Mouse (Mus musculus) cerebellum, postnatal 4 days (tissue): ENCODE data around the gene Tbx5.

Experiments used
- DNase-seq, 2 experiments: peaks; one replicate each; pipeline ENCODE4 v3.0.0; 2022; ENCODE audit warnings: low spot score in 2 of 2, mixed read lengths in 1 of 2

Gene Tbx5

DNA sequence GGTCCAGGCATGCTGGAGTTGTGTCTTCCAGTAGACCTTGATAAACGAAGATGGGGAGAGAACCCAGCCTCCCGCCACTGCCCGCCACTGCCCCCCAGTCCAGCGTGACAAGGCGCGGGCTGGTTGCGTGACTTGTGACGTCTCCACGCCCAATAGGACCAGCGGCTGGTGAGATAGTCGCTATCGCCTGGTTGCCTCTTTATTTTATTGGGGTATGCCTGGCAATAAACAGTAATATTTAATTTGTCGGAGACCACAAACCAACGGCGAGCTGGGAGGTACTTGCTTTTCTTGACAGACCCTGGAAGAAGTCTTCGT is at the start of gene Tbx5:
Gene Tbx5 (plus strand): TSS at position 190 of the 318 bp plus-strand sequence.
- no peak for DNase-seq

GRCm38 (mm10) chr5:119785959-119786358 is 46.5 kb upstream of the Tbx5 start:
- no peak for DNase-seq

DNA sequence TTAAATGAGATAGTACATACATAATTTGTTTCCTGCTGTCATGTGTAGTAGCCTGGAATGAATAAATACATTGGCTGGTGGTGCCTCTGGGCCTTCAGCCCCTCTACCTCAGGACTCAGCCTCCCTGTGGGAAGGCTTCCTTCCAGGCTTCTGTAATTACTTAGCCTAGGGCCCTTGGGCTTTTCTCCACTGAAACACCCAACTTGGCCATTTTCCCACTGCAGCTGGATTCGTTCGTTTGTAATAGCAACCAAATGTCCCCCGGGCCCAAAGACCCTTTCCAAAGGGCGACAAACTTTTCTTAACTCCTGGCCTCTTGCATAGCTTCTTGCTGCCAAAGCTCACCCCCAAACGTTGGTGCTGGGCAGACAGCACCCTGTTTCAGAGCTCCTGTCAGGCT is 40.8 kb upstream of the Tbx5 start:
- no peak for DNase-seq

- DNase-seq, result no peak
Observed at GRCm38 (mm10) chr5:119793972-119794371, 38.5 kb upstream of the Tbx5 start.

DNA sequence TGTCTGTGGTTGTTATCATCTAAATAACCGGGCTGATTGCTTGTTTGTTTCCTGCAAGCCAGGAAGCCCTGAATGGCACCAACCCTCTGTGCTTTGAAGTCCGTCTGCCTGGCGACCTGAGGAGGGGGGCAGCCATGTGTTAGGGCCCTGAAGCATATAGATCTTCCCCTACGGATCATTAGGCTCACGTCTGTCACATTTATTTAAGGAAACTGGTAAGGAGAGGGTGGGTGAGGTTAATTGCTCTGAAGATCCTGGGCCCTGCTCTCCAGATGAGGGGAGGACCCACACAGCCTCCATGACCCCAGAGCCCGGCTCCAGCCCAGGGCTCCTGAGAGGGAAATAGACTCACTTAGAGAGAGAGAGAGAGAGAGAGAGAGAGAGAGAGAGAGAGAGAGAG is 37.1 kb upstream of the Tbx5 start:
- no peak for DNase-seq

DNA sequence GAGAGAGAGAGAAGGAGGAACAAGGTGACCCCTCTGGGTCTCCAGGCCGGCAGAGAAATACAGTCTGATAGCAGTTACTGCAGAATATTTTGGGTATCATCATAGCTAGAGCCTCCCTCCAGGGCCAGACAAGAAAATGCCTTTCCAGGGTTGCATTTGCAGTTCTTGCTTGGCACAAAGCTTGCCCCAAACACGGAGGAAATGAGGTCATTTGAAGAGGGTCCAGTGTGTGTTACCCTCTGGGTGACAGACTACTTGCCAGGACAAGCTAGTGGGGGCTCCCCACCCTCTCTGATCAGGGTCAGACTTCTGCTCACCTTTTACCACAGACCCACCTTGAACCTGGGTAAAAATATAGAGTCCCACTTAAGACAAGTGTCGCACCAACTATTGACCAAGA is 36.7 kb upstream of the Tbx5 start:
- DNase-seq, result no peak

GRCm38 (mm10) chr5:119796443-119797160 is 35.9 kb upstream of the Tbx5 start:
- no peak for DNase-seq

DNA sequence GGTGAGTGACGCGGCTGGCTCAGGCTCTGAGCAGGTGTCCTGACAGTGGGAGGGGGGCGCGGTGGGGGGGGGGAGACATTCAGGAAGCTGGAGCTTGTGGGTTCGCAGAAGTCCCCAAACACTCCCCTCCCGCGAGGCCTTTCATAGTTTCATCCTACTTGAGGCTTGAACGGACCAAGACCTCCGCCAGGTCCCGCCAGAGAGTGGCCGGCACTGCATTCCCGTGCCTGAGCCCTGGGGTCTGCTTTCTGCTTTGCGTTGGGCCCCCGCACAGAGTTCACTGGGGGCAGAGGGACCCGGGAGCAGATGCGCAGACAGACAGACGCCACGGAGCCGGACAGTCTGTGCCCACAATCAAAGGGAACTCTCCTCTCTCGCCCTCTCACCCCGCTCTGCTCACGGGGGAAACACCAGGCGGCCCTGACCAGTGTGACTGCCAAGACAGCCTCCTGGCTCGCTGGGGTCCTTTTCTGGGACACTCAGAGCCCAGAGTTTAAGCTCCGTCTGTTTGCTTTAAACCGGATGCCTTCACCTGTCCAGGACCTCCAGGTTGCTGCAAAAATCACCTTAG is 34.8 kb upstream of the Tbx5 start:
- no peak for DNase-seq

DNA sequence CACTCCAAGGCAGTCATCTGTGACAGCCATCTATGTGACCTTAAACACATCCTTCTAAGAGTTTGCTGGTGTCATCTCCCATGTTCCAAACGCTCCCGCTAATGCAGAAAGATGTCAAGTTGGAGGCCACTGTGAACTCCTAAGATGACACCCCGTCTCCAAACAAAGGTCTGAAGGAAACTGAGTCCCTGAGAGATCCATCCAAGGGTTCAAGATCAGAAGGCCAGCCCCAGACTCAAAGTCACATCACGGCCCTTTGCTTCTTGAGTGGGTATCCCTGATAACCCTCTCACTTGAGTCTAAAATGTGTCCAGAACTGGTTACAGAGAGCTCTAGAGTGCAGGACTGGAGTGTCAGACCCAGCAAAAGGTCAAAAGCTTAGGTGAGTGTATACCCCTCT is 34.2 kb upstream of the Tbx5 start:
- no peak for DNase-seq

DNA sequence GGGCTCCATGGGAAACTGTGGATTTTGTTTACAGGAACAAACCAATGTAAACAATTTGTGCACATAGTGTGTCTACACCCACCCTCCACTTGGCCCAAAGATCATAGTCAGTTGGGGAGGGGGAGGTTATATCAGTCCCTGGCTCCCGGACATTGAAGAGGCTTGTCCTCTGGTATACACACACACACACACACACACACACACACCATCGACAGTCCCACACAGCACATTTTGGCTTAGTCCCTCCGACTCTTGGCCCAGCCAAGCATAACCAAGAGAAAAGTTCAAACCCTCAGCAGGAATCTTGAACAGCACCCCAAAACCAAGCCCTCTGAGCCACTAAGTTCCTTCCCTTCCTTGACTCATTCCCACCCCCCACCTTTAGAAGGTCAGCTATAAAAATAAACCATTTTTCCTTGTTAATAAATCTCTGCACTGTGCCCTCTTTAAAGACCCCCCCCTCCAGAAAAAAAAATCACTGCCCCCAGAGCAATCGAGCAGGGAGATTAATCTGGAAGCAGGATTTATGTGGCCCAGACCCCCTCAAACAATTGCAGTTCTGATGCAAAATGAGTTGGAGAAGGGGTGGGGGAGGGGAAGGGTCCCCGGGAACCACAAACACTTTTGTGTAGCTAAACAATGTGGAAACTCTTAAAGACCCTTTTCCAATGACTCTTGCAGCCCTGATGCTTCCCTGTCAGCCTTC is 33.6 kb upstream of the Tbx5 start:
- no peak for DNase-seq

DNA sequence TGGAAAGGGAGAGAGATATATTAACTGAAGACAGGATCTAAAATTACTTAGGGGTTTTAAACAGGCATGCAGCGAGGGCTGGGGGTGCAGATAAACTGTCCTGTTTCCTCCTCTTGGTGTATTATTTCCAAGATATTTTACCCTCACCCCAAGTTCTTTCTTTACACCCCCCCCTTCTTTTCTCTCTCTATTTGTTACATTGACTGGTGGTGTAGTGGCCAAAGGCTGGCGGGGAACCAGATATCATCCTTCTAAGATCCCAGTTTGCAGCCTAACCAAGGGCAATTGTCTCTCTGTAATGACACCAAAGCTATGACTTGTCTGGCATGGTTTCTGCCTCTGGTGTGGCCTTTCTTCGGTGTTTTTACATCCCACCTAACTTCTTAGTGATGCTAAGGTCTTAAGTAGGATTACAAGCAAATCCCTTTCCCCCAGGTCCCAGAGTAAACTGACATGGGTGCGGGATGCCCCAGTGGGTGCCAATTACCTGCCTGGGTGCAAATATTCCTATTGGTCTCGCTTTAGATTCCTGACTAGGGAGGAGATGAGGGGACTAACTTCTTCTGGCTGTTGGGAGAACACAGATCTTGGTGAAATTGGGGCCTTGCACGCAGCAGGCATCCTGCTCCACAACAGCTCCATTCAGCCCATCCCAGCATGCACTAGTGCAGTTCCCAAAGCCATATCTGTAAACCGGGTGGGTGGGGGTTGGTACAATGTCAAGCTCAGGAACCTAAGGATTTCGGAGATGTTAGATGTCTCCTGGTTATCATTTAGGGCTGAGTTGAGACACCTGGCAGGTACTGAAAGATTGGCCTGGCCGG is 32.8 kb upstream of the Tbx5 start:
- no peak for DNase-seq

DNA sequence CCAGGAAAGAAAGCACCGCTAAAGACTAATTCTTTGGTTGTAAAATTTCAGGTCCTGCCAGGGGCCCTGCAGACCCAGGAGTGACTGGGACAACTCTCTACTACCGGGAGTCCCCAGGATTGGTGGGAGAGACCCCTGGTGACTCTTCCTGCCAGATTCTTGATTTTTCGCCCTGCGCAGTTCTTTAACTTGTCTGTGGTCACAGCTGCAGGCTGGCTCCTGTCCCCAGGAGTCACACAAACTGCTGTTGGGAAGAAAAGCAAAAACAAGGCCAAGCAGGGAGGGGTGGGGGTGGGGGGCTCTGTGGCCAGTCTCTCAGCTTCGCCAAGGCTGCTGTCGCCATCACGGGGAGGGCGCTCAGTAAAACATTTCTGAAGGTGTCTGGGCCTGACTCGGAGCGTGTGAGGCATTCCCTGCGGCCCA is 32.2 kb upstream of the Tbx5 start:
- DNase-seq, result no peak

DNA sequence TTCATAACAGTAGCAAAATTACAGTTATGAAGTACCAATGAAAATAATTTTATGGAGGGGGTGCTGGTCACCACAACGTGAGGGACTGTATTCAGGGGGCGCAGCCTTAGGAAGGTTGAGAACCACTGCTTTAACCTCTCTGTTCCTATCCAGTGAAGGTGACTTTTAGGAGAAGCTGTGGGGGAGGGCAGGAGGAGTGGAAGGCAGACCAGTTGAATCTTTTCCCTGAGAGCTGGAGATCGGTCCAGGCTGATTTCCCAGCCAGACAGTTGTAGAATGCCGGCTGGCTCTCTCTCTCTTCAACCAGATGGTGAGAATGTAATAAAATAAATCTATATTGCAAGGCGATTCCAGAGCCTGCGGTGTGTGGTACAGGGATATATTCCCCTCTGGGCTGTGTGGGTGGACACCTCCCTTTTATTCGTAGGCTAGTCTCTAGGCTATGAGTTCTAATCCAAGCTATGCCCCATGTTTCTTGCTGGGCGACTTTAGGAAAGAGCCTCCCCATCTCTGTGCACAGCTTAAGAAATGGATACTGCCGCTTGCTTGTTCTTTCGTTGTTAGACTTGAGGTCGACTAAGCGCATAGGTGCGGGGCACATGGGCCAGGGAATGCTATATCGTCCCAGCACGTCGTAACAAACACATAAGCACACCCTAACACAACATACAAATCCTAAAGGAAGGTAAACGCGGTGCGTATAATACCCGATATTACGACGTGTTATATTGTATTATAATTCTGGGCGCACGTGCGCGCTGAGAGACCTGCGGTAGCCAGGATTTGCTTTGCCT is 29.7 kb upstream of the Tbx5 start:
- no peak for DNase-seq

GRCm38 (mm10) chr5:119803411-119804251 is 28.8 kb upstream of the Tbx5 start:
- no peak for DNase-seq

DNA sequence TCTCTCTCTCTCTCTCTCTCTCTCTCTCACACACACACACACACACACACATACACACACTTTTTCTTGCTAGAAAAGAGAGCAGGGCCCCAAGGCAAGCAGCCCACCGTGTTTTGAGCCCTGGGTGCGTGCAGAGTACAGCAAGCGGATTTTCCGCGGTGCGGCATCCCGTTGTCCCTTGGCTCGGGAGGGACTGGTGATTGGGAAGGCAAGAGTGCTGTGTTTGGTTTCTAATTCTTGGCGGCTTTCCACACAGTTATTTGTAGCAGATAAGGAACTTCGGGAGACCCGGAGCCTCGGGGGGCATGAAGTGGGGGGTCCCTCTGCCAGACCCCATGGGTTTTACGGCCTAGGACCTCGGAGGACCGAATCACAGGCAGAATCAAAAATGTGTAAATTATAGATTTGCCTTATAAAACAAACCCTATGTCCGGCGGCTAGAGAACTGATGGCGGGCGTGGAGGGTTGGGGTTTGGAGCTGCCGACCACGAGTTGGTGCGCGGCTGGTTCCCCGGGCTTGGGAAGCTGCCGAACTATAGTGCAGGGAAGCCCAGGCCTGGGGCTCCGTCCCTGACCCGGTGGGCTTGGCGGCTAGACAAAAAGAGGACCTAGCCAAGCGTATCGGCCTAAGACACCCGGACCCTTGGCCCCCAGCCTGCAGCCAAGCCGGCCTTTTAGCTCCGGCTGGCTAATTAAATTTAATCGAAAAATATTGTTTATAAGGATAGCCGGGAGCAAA is 28.0 kb upstream of the Tbx5 start:
- DNase-seq, result no peak

- no peak for DNase-seq
Observed at GRCm38 (mm10) chr5:119805636-119806035, 26.8 kb upstream of the Tbx5 start.

DNA sequence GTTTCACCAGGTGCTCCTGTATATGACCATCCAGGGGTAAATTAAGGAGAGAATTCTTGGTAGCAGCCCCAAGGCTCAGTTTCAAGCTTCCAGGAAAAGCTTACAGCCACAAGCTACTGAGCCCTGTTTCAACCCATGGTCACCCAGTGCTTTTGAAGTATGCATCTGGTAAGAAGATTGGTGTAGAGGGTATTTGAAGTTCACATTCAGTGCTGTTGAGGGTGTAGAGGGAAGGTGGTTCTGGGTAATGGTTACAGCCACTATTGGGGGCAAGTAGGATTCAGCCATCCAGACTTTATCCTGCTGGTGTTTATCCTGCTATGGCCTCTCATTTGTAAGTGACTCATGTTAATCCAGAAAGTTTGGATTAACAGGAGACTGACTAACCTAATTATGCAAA is 26.0 kb upstream of the Tbx5 start:
- no peak for DNase-seq

GRCm38 (mm10) chr5:119807481-119808183 is 24.8 kb upstream of the Tbx5 start:
- no peak for DNase-seq

GRCm38 (mm10) chr5:119808713-119809112 is 23.8 kb upstream of the Tbx5 start:
- no peak for DNase-seq
